Mouse (Mus musculus) intestine, postnatal 0 days (tissue): ENCODE measurements around the gene Gpr84. TPM values are rescaled to one million over a fixed set of nuclear protein-coding genes. Genes with fewer than 3 reads are reported as not detected.

ENCODE experiments used
- ATAC-seq: fragments of 200-750 bp; cut with Nextera tagmentation; 2 replicates; pipeline ENCODE4 v1.8.0; 2017; ENCODE audit warnings: mild to moderate bottlenecking, moderate TSS enrichment, moderate library complexity
- H3K27ac ChIP-seq: fragments of 300-500 bp; sonication (generic); 2 replicates; pipeline ENCODE4 v1.5.1; 2014; ENCODE audit warnings: mild to moderate bottlenecking, low read depth, low read length, moderate library complexity
- H3K27me3 ChIP-seq: fragments of 300-500 bp; sonication (generic); replicated peaks from 2 replicates; pipeline ENCODE4 v1.6.1; 2014; ENCODE audit warnings: low read length, mixed read lengths; ENCODE audit not compliant: control insufficient read depth, insufficient read depth
- H3K36me3 ChIP-seq: fragments of 300-500 bp; sonication (generic); 2 replicates; pipeline ENCODE4 v1.6.1; 2014; ENCODE audit warnings: mild to moderate bottlenecking, moderate library complexity; ENCODE audit not compliant: control insufficient read depth, insufficient read depth
- H3K4me1 ChIP-seq: fragments of 300-500 bp; sonication (generic); replicated peaks from 2 replicates; pipeline ENCODE4 v1.6.1; 2014; ENCODE audit warnings: antibody characterized with exemption, low read length, mixed read lengths; ENCODE audit not compliant: control insufficient read depth, insufficient read depth
- H3K4me2 ChIP-seq: fragments of 300-500 bp; sonication (generic); replicated peaks from 2 replicates; pipeline ENCODE4 v1.6.1; 2014; ENCODE audit warnings: low read depth, mild to moderate bottlenecking, moderate library complexity
- H3K4me3 ChIP-seq: fragments of 300-500 bp; sonication (generic); 2 replicates; pipeline ENCODE4 v1.5.1; 2014; ENCODE audit warnings: low read depth, low read length
- H3K9ac ChIP-seq: fragments of 300-500 bp; sonication (generic); 2 replicates; pipeline ENCODE4 v1.6.1; 2014; ENCODE audit warnings: mild to moderate bottlenecking, low read depth, low read length
- H3K9me3 ChIP-seq: fragments of 300-500 bp; sonication (generic); 2 replicates; pipeline ENCODE4 v1.6.1; 2016; ENCODE audit warnings: mixed run types; ENCODE audit not compliant: control insufficient read depth
- CTCF ChIP-seq: sonication (generic); IDR thresholded peaks from 2 replicates; pipeline ENCODE4 v1.5.1; 2016; ENCODE audit warnings: low read depth, mild to moderate bottlenecking, control low read depth, antibody characterized with exemption, moderate library complexity
- WGBS: fragments of 180-500 bp; shearing (Covaris S2); extraction: QIAGEN DNeasy Blood & Tissue Kit; methylation state at CpG from one replicate; pipeline ENCODE4 v1.1.7; 2014; 5-methylcytosine and 5-hydroxymethylcytosine counted together
- polyA plus RNA-seq: library from polyadenylated mRNA; unstranded; fragments of >200 nt; fragmentation: Nextera tagmentation; extraction: Ambion mirVana; gene quantifications from 2 replicates; pipeline ENCODE4 v1.2.1, GENCODE M21; 2015

The Gpr84 gene
- polyA plus RNA-seq, 1 experiment from 2014 or later: not detected

GRCm38 (mm10) chr15:103355420-103355819 is 45.0 kb upstream of the Gpr84 start:
- Histone ChIP-seq H3K27me3 (no peaks in the 10 kb centered on the region), H3K36me3 (peaks cover 51% of the 10 kb centered on the region), H3K4me1 (no peaks in the 10 kb centered on the region), H3K9me3 (no peaks in the 10 kb centered on the region), H3K9ac (no peak overlapping the region), H3K4me2 (no peak overlapping the region), H3K4me3 (no peak overlapping the region), H3K27ac (no peak overlapping the region)
- WGBS: 73% methylated on average over 4 of the region's 4 CpGs
- TF ChIP-seq CTCF: no peak
- no peak for ATAC-seq

- 96% methylated on average over 2 of the region's 2 CpGs for WGBS
- Histone ChIP-seq H3K27me3 (no peaks in the 10 kb centered on the region), H3K4me1 (no peaks in the 10 kb centered on the region), H3K9me3 (no peaks in the 10 kb centered on the region), H3K4me2 (no peak overlapping the region), H3K36me3 (peaks cover 58% of the 10 kb centered on the region), H3K27ac (no peak overlapping the region), H3K4me3 (no peak overlapping the region), H3K9ac (no peak overlapping the region)
- no peak for TF ChIP-seq CTCF
- ATAC-seq: no peak
These were observed 44.3 kb upstream of the Gpr84 start for GRCm38 (mm10) chr15:103354690-103355089.

GRCm38 (mm10) chr15:103353511-103354256 is 43.3 kb upstream of the Gpr84 start:
- WGBS: 92% methylated on average over 11 of the region's 11 CpGs
- Histone ChIP-seq H3K4me3 (no peak overlapping the region), H3K27me3 (no peaks in the 10 kb centered on the region), H3K27ac (no peak overlapping the region), H3K9ac (no peak overlapping the region), H3K4me2 (no peak overlapping the region), H3K4me1 (no peaks in the 10 kb centered on the region), H3K36me3 (peaks cover 68% of the 10 kb centered on the region), H3K9me3 (no peaks in the 10 kb centered on the region)
- no peak for ATAC-seq
- TF ChIP-seq CTCF: no peak

- Histone ChIP-seq H3K27ac (no peak overlapping the region), H3K36me3 (peaks cover 70% of the 10 kb centered on the region), H3K9me3 (no peaks in the 10 kb centered on the region), H3K4me3 (no peak overlapping the region), H3K9ac (no peak overlapping the region), H3K27me3 (no peaks in the 10 kb centered on the region), H3K4me1 (no peaks in the 10 kb centered on the region), H3K4me2 (no peak overlapping the region)
- 41% methylated on average over 4 of the region's 4 CpGs for WGBS
- ATAC-seq: no peak
- TF ChIP-seq CTCF: peak; percentile 91
These were observed 42.4 kb upstream of the Gpr84 start for GRCm38 (mm10) chr15:103352856-103353255.

- H3K4me3 ChIP-seq: no peak overlapping the region
- H3K9ac ChIP-seq: no peak overlapping the region
- H3K36me3 ChIP-seq: peaks cover 48% of the 10 kb centered on the region
- H3K4me1 ChIP-seq: no peaks in the 10 kb centered on the region
- no peak for ATAC-seq
- no peaks in the 10 kb centered on the region for H3K9me3 ChIP-seq
- H3K4me2 ChIP-seq: no peak overlapping the region
- H3K27ac ChIP-seq: no peak overlapping the region
- no peaks in the 10 kb centered on the region for H3K27me3 ChIP-seq
- peak; percentile 82 for TF ChIP-seq CTCF
- WGBS: 6% methylated on average over 2 of the region's 2 CpGs
These were observed 36.9 kb upstream of the Gpr84 start for GRCm38 (mm10) chr15:103347275-103347684.

GRCm38 (mm10) chr15:103345789-103346188 is 35.4 kb upstream of the Gpr84 start:
- no peak for ATAC-seq
- Histone ChIP-seq H3K4me3 (no peak overlapping the region), H3K27ac (no peak overlapping the region), H3K4me1 (no peaks in the 10 kb centered on the region), H3K27me3 (peaks cover 10% of the 10 kb centered on the region), H3K4me2 (no peak overlapping the region), H3K36me3 (peaks cover 33% of the 10 kb centered on the region), H3K9me3 (no peaks in the 10 kb centered on the region), H3K9ac (no peak overlapping the region)
- 81% methylated on average over 6 of the region's 6 CpGs for WGBS
- no peak for TF ChIP-seq CTCF

GRCm38 (mm10) chr15:103343556-103343955 is 33.1 kb upstream of the Gpr84 start:
- no peak for ATAC-seq
- Histone ChIP-seq H3K36me3 (peaks cover 12% of the 10 kb centered on the region), H3K9ac (no peak overlapping the region), H3K4me1 (no peaks in the 10 kb centered on the region), H3K9me3 (no peaks in the 10 kb centered on the region), H3K27me3 (peaks cover 31% of the 10 kb centered on the region), H3K4me3 (no peak overlapping the region), H3K4me2 (no peak overlapping the region), H3K27ac (no peak overlapping the region)
- no peak for TF ChIP-seq CTCF
